Mouse (Mus musculus): ENCODE measurements around the gene Nr1i2.
"Not testable (repeated sequence)": the region's sequence is repeated elsewhere in the genome, so short reads cannot be mapped to it uniquely, and the experiment has no call there.

- TF ChIP-seq GATA1, TAL1 (IDR thresholded peaks at IDR 0.05; ENCODE audit: low read length): not testable (repeated sequence)
These were observed 72.1 kb downstream of the Nr1i2 start for GRCm38 (mm10) chr16:38222491-38222890.
